In the genomic region with DNA sequence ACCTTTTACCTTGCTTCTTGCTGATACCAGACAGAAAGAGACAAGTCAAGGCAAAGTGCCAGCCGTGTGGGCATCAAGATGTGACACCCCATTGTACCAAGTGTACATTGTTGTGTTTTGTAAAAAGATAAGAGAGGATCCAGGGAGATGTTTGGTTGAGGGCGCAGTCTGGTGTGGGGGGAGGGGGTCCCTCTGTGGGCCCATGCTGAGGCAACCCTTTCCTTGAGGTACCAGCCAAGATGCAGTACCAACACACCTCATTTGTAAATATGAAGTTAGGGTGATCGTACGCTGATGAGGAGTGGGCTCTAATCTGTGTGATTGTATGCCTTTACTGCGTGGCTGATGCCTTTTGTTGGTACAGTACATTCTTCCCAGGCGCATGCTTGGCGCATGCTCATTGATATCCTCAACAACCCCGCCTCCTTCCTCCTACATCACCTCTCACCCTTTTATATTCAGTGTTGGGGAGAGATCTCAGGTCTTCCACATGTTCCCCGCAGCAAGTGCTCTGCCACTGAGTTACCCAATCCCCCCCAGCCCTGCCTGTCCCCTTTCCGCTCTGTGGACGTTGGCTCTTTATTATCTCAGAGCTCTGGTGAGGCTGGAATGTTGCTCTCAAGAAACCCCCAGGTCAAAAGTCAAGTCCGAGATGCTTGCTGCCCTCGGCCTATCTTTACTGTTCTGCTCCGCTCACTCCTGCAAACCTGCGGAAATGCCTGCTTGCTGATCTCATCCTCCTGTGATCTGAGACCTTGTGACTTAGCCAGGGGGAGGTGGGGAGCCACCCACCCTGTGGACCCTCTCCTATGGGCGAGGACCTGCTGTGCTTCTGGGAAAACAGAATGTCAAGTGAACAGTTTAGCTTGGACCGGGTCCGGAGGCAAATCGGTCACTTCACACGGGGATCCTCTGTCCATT, we compare ENCODE assay signal across 9 mouse cellular contexts.
DNase-seq lines count a peak whose midpoint lies in the region; ATAC-seq lines count a peak whose summit lies in the region.
"Had no signal": no experiment of that assay in that cellular context is flagged by ENCODE, and none has a peak within 500 bp of the region (broad histone marks: within the 10 kb centered on the region; RNA-seq: fewer than 3 reads in every experiment).

No protein-coding gene starts in this region.

- H3K4me2 ChIP-seq in heart, embryonic 11.5 days = peak overlapping the region; percentile 36
- H3K4me2 ChIP-seq: hindbrain, embryonic 15.5 days; liver, embryonic 15.5 days had no signal

- DNase-seq in kidney, adult 9 months = peak; percentile 23
- no peak for DNase-seq in kidney, postnatal 25 days
- peak; percentile 43 for DNase-seq in embryo, embryonic 10 days (ENCODE audit: low spot score)
- DNase-seq in kidney, postnatal 14 days = peak; percentile 7
- no peak for DNase-seq in spleen, postnatal 36 days (ENCODE audit: low spot score in 2 of 2)
- no peak for DNase-seq in right cerebral cortex, postnatal 36 days (ENCODE audit: low spot score in 2 of 2)

- 42% methylated on average over 20 of the region's 20 CpGs for WGBS in heart, embryonic 11.5 days (ENCODE audit: insufficient replicate concordance)

- no peaks in the 10 kb centered on the region for H3K36me3 ChIP-seq in heart, embryonic 11.5 days (ENCODE audit: control insufficient read depth, insufficient read depth, low read length)
- H3K36me3 ChIP-seq: hindbrain, embryonic 15.5 days; liver, embryonic 15.5 days had no signal

- H3K27ac ChIP-seq in heart, embryonic 11.5 days (ENCODE audit: low read depth, low read length) = peak overlapping the region; percentile 55; the same call in 1 of the 2 replicates
- H3K27ac ChIP-seq: hindbrain, embryonic 15.5 days; liver, embryonic 15.5 days had no signal

- H3K9me3 ChIP-seq in heart, embryonic 11.5 days (replicated peaks; ENCODE audit: control insufficient read depth, low read length) = no peaks in the 10 kb centered on the region
- H3K9me3 ChIP-seq: hindbrain, embryonic 15.5 days; liver, embryonic 15.5 days had no signal

- H3K4me3 ChIP-seq in heart, embryonic 11.5 days (ENCODE audit: low read depth, low read length) = no peak overlapping the region
- H3K4me3 ChIP-seq: hindbrain, embryonic 15.5 days; liver, embryonic 15.5 days had no signal

- H3K9ac ChIP-seq in heart, embryonic 11.5 days (ENCODE audit: low read depth, low read length) = no peak overlapping the region
- H3K9ac ChIP-seq: hindbrain, embryonic 15.5 days; liver, embryonic 15.5 days had no signal

- H3K27me3 ChIP-seq in heart, embryonic 11.5 days (ENCODE audit: control insufficient read depth, insufficient read depth, low read length) = no peaks in the 10 kb centered on the region
- H3K27me3 ChIP-seq: hindbrain, embryonic 15.5 days; liver, embryonic 15.5 days had no signal

- peaks cover 9% of the 10 kb centered on the region; the same call in 1 of the 2 replicates for H3K4me1 ChIP-seq in heart, embryonic 11.5 days (ENCODE audit: control insufficient read depth, insufficient read depth, low read length)
- H3K4me1 ChIP-seq: hindbrain, embryonic 15.5 days; liver, embryonic 15.5 days had no signal

- peak; percentile 76 for ATAC-seq in heart, embryonic 11.5 days (replicated peaks; ENCODE audit: insufficient number of reproducible peaks, low FRiP score, low TSS enrichment)

Comparison
In these comparisons a context has a peak if more than half of its experiments do, and no peak if none do; other contexts are left out.
1. DNase-seq: peak in kidney, adult 9 months (single experiment), embryo, embryonic 10 days (single experiment) and kidney, postnatal 14 days (single experiment); none in kidney, postnatal 25 days (0 of 2), spleen, postnatal 36 days (0 of 2) and right cerebral cortex, postnatal 36 days (0 of 2).